In genomic region chr12:102640436-102641163, GRCm38 (mm10) we compare ENCODE assay signal across 7 mouse cellular contexts.
A peak's percentile ranks its signal among the peaks of the same experiment; 100 is the strongest.
DNase-seq lines count a peak whose midpoint lies in the region; ATAC-seq lines count a peak whose summit lies in the region.

No protein-coding gene starts in this region.

- peak overlapping the region; percentile 88 for H3K27ac ChIP-seq in forebrain, embryonic 14.5 days (ENCODE audit: low read depth, low read length)

- H3K9ac ChIP-seq in forebrain, embryonic 14.5 days (ENCODE audit: low read length), result no peak overlapping the region

- H3K4me2 ChIP-seq in forebrain, embryonic 14.5 days (ENCODE audit: low read length), result peak overlapping the region; percentile 25; the same call in 1 of the 2 replicates

- peak; percentile 71 for DNase-seq in MN1 (ENCODE audit: low spot score)
- DNase-seq in adrenal gland, postnatal 25 days, result peak; percentile 39
- DNase-seq in forebrain, embryonic 14.5 days (ENCODE audit: low spot score), result peak; percentile 92
- DNase-seq in layer of hippocampus, postnatal 36 days, result peak; percentile 76 to 83
- DNase-seq in right cerebral cortex, adult 2 months (ENCODE audit: low spot score in 2 of 2), result peak; percentile 68
- DNase-seq in gastrocnemius, postnatal 36 days, result no peak

- no peaks in the 10 kb centered on the region for H3K9me3 ChIP-seq in forebrain, embryonic 14.5 days (replicated peaks; ENCODE audit: control insufficient read depth, low read length)

- no peak overlapping the region for H3K4me3 ChIP-seq in forebrain, embryonic 14.5 days (ENCODE audit: low read depth, low read length)

- ATAC-seq in forebrain, embryonic 14.5 days, result peak; percentile 94
- no peak for ATAC-seq in erythroid progenitor cell, adult 5-6 weeks (replicated peaks; ENCODE audit: low FRiP score, poor library complexity, severe bottlenecking)

- no peaks in the 10 kb centered on the region for H3K36me3 ChIP-seq in forebrain, embryonic 14.5 days (ENCODE audit: control insufficient read depth, insufficient read depth, low read length)

- H3K4me1 ChIP-seq in forebrain, embryonic 14.5 days (ENCODE audit: control insufficient read depth, insufficient read depth, low read length), result peaks cover 12% of the 10 kb centered on the region

- intact Hi-C loops in gastrocnemius, postnatal 36 days (cut with DNase I), result no loop called here

- no peaks in the 10 kb centered on the region for H3K27me3 ChIP-seq in forebrain, embryonic 14.5 days (replicated peaks; ENCODE audit: control insufficient read depth, insufficient read depth, low read length)

- 17% methylated on average over 9 of the region's 9 CpGs for WGBS in forebrain, embryonic 14.5 days

Comparison
In these comparisons a context has a peak if more than half of its experiments do, and no peak if none do; other contexts are left out.
1. DNase-seq: peak in MN1 (single experiment), adrenal gland, postnatal 25 days (single experiment), forebrain, embryonic 14.5 days (single experiment), layer of hippocampus, postnatal 36 days (2 of 2) and right cerebral cortex, adult 2 months (2 of 2); none in gastrocnemius, postnatal 36 days (0 of 2).